ENCODE assay signal across 16 mouse cellular contexts in genomic region chr7:73529261-73529660, GRCm38 (mm10). TPM values are rescaled to one million over a fixed set of nuclear protein-coding genes. Genes with fewer than 3 reads are reported as not detected.
DNase-seq lines count a peak whose midpoint lies in the region; ATAC-seq and TF ChIP-seq lines count a peak whose summit lies in the region.
"Had no signal": no experiment of that assay in that cellular context is flagged by ENCODE, and none has a peak within 500 bp of the region (broad histone marks: within the 10 kb centered on the region; RNA-seq: fewer than 3 reads in every experiment).

No protein-coding gene starts in this region.

- no peaks in the 10 kb centered on the region for H3K9me3 ChIP-seq in heart, embryonic 13.5 days
- H3K9me3 ChIP-seq in neural tube, embryonic 15.5 days (replicated peaks): no peaks in the 10 kb centered on the region
- H3K9me3 ChIP-seq: heart, embryonic 10.5 days; neural tube, embryonic 12.5 days had no signal

- peak overlapping the region; percentile 39; the same call in 1 of the 2 replicates for H3K27ac ChIP-seq in heart, embryonic 13.5 days (replicated peaks)
- peak overlapping the region; percentile 58; the same call in 1 of the 2 replicates for H3K27ac ChIP-seq in layer of hippocampus, adult 2 months
- peak overlapping the region; percentile 23; the same call in 1 of the 2 replicates for H3K27ac ChIP-seq in neural tube, embryonic 15.5 days (replicated peaks)
- H3K27ac ChIP-seq: heart, embryonic 10.5 days; neural tube, embryonic 12.5 days had no signal

- 87% methylated on average over 6 of the region's 6 CpGs for whole genome bisulfite sequencing in heart, embryonic 13.5 days
- WGBS in neural tube, embryonic 15.5 days: 92% methylated on average over 6 of the region's 6 CpGs

- no peak overlapping the region for H3K4me2 ChIP-seq in heart, embryonic 13.5 days
- no peak overlapping the region for H3K4me2 ChIP-seq in neural tube, embryonic 15.5 days
- H3K4me2 ChIP-seq: neural tube, embryonic 12.5 days had no signal

- DNase-seq in heart, postnatal 25 days (ENCODE audit: low spot score): no peak
- DNase-seq in layer of hippocampus, adult 2 months (ENCODE audit: low spot score in 2 of 2): no peak
- DNase-seq in layer of hippocampus, adult 9-11 months: no peak
- no peak for DNase-seq in neural tube, embryonic 10.5 days (ENCODE audit: extremely low spot score, low spot score)
- no peak for DNase-seq in spleen, postnatal 14 days (ENCODE audit: low spot score in 2 of 2)
- DNase-seq: adrenal gland, adult 8-10 months; cerebellum, adult 2 months; gastrocnemius, postnatal 14 days; kidney, adult 8-10 months; right cerebral cortex, postnatal 25 days; thymus, adult 18-20 months had no signal

- H3K36me3 ChIP-seq in heart, embryonic 13.5 days: peaks cover 66% of the 10 kb centered on the region
- H3K36me3 ChIP-seq in neural tube, embryonic 15.5 days: 0 out of 2 replicates have a peak, but pooled peaks cover 3% of the 10 kb centered on the region
- H3K36me3 ChIP-seq: neural tube, embryonic 12.5 days had no signal

- no peak overlapping the region for H3K9ac ChIP-seq in heart, embryonic 13.5 days
- no peak overlapping the region for H3K9ac ChIP-seq in neural tube, embryonic 15.5 days (replicated peaks)
- H3K9ac ChIP-seq: neural tube, embryonic 12.5 days had no signal

- no peak overlapping the region for H3K4me3 ChIP-seq in heart, embryonic 13.5 days
- H3K4me3 ChIP-seq in layer of hippocampus, adult 2 months: no peak overlapping the region
- H3K4me3 ChIP-seq in neural tube, embryonic 15.5 days (replicated peaks): no peak overlapping the region
- H3K4me3 ChIP-seq: heart, embryonic 10.5 days; neural tube, embryonic 12.5 days had no signal

- TF ChIP-seq CTCF in layer of hippocampus, adult 2 months (conservative IDR thresholded peaks at IDR 0.05): no peak

- peaks cover 71% of the 10 kb centered on the region for H3K4me1 ChIP-seq in heart, embryonic 13.5 days
- peaks cover 39% of the 10 kb centered on the region for H3K4me1 ChIP-seq in neural tube, embryonic 15.5 days

- intact Hi-C loops in heart, postnatal 25 days (cut with DNase I): no loop called here

- no peaks in the 10 kb centered on the region for H3K27me3 ChIP-seq in heart, embryonic 13.5 days (replicated peaks)
- H3K27me3 ChIP-seq in neural tube, embryonic 15.5 days (replicated peaks): no peaks in the 10 kb centered on the region
- H3K27me3 ChIP-seq: neural tube, embryonic 12.5 days had no signal

- ATAC-seq in heart, embryonic 13.5 days (ENCODE audit: extremely low read depth, insufficient number of reproducible peaks, low FRiP score, low TSS enrichment): no peak
- no peak for ATAC-seq in neural tube, embryonic 15.5 days (ENCODE audit: low FRiP score)
- ATAC-seq: midbrain, embryonic 16.5 days had no signal

RNA-seq across cellular contexts. Expression of gene Chd2, which starts 12.4 kb away (rescaled TPM):
- polyA plus RNA-seq in heart, embryonic 13.5 days (2015; fragmentation: Nextera tagmentation; extraction: Ambion mirVana): 31.3 and 34.1 TPM in 2 replicates
- 10 to 100 TPM; 40.4 to 41.2 TPM for total RNA-seq in heart, postnatal 25 days (2021)
- total RNA-seq in layer of hippocampus, adult 2 months (2021): 10 to 100 TPM; 57.1 to 58.3 TPM
- 31.2 and 39.3 TPM in 2 replicates for polyA plus RNA-seq in neural tube, embryonic 15.5 days (2015; fragmentation: Nextera tagmentation; extraction: Ambion mirVana)
